Mouse (Mus musculus) forebrain, embryonic 12.5 days (tissue): ENCODE results near the gene Ulk1. TPM values are rescaled to one million over a fixed set of nuclear protein-coding genes. Genes with fewer than 3 reads are reported as not detected.

Source experiments
- ATAC-seq: fragments of 200-750 bp; cut with Nextera tagmentation; 2 replicates; pipeline ENCODE4 v1.8.0; 2017; ENCODE audit warnings: moderate TSS enrichment; ENCODE audit not compliant: low FRiP score
- H3K27ac ChIP-seq: fragments of 300-500 bp; sonication (generic); 2 replicates; pipeline ENCODE4 v1.5.1; 2016; ENCODE audit warnings: mild to moderate bottlenecking
- H3K27me3 ChIP-seq: fragments of 300-500 bp; sonication (generic); 2 replicates; pipeline ENCODE4 v1.6.1; 2016; ENCODE audit warnings: mild to moderate bottlenecking
- H3K36me3 ChIP-seq: fragments of 300-500 bp; sonication (generic); replicated peaks from 2 replicates; pipeline ENCODE4 v1.6.1; 2016; ENCODE audit warnings: mild to moderate bottlenecking
- H3K4me1 ChIP-seq: fragments of 300-500 bp; sonication (generic); 2 replicates; pipeline ENCODE4 v1.6.1; 2016
- H3K4me2 ChIP-seq: fragments of 300-500 bp; sonication (generic); 2 replicates; pipeline ENCODE4 v1.6.1; 2016; ENCODE audit warnings: mild to moderate bottlenecking, moderate library complexity
- H3K4me3 ChIP-seq: fragments of 300-500 bp; sonication (generic); replicated peaks from 2 replicates; pipeline ENCODE4 v1.5.1; 2016; ENCODE audit warnings: mild to moderate bottlenecking
- H3K9ac ChIP-seq: fragments of 300-500 bp; sonication (generic); 2 replicates; pipeline ENCODE4 v1.6.1; 2016; ENCODE audit warnings: mild to moderate bottlenecking
- H3K9me3 ChIP-seq: fragments of 300-500 bp; sonication (generic); 2 replicates; pipeline ENCODE4 v1.6.1; 2016
- WGBS: fragments of 180-500 bp; shearing (Covaris S2); methylation state at CpG from one replicate; pipeline ENCODE4 v1.1.7; 2016; 5-methylcytosine and 5-hydroxymethylcytosine counted together
- polyA plus RNA-seq: library from polyadenylated mRNA; unstranded; fragments of >200 nt; fragmentation: Nextera tagmentation; extraction: Ambion mirVana; gene quantifications from 2 replicates; pipeline ENCODE4 v1.2.1, GENCODE M21; 2016

Gene Ulk1
- polyA plus RNA-seq, 1 experiment from 2014 or later = 33.8 TPM

DNA sequence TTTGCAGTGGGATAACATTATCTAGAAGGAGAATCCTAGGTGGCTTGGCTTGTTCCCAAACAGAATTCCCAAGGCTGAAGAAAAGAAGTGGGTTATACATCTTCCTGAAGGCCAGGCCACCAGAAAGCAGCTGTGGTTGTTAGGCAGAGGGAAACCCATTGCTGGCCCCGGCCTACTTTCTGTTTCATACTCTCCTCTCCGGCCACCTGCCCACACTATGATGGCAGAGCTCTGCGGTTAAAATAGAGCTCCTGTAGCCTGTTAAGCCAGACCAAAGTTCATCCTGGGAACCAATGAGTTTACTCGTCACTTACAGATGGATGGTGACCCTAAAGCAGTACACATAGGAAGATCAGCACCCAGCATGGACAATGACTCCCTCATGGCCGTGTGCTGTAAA is 17.7 kb upstream of the Ulk1 start:
- Histone ChIP-seq H3K36me3 (no peaks in the 10 kb centered on the region), H3K9ac (no peak overlapping the region), H3K27ac (no peak overlapping the region), H3K4me3 (no peak overlapping the region), H3K27me3 (no peaks in the 10 kb centered on the region), H3K9me3 (no peaks in the 10 kb centered on the region), H3K4me1 (no peaks in the 10 kb centered on the region), H3K4me2 (no peak overlapping the region)
- ATAC-seq = no peak
- WGBS = 92% methylated on average over 5 of the region's 5 CpGs

DNA sequence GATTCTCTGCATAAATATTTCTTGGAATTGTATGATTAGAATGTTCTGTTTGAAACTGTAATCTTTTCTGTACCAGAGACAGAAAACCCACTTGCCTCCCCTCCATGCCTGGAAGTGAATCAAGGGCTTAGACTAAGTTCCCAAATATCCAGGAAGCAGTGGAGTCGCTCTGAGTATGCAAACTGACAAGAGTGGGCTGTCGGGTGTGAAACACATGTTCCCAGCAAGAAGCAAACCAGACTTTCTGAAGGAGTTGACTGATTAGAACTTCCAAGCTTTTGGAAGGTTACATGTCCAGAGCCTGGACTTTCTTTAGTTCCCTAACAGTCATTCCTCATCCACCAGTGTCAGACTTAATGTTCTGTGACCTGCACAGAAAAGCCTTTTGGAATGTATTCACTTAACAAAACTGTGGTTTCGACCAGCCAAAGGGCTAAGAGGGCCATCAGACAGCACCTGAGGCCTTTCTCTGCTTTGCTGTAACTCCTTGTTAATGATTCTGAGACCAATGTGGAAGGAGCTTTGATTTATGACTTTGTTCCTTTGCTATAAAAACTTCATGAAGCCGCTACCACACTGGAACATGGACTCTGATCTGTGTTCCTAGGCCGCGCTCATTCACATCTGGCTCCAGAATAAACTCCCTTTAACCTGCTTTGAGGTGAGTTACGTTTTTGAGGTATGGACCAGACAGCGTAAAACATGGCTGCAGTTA is 17.0 kb upstream of the Ulk1 start:
- Histone ChIP-seq H3K9me3 (no peaks in the 10 kb centered on the region), H3K36me3 (no peaks in the 10 kb centered on the region), H3K27ac (no peak overlapping the region), H3K4me2 (no peak overlapping the region), H3K27me3 (no peaks in the 10 kb centered on the region), H3K9ac (no peak overlapping the region), H3K4me3 (no peak overlapping the region), H3K4me1 (no peaks in the 10 kb centered on the region)
- no peak for ATAC-seq
- WGBS = 91% methylated on average over 8 of the region's 8 CpGs

DNA sequence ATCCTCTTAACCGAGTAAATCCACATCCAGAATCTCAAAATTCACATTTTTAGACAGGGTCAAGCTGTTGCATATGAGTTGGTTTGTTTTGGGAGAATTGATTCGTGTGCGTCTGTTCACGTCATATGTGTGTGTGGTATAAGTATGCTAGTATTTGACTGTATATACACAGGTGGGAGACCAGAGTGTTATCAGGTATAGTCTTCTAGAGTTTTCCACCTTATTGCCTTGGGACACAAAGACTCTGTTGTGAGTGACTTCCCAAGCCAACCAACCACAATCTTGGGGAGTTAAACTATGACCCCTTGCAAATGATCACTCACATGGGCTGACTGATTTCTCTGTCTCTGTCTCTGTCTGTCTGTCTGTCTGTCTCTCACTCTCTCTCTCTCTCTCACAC is 14.5 kb upstream of the Ulk1 start:
- no peak overlapping the region for H3K27ac ChIP-seq
- H3K9ac ChIP-seq = no peak overlapping the region
- H3K4me1 ChIP-seq = no peaks in the 10 kb centered on the region
- no peaks in the 10 kb centered on the region for H3K36me3 ChIP-seq
- H3K4me2 ChIP-seq = no peak overlapping the region
- no peaks in the 10 kb centered on the region for H3K9me3 ChIP-seq
- H3K27me3 ChIP-seq = no peaks in the 10 kb centered on the region
- no peak overlapping the region for H3K4me3 ChIP-seq
- 92% methylated on average over 4 of the region's 4 CpGs for WGBS
- ATAC-seq = no peak

DNA sequence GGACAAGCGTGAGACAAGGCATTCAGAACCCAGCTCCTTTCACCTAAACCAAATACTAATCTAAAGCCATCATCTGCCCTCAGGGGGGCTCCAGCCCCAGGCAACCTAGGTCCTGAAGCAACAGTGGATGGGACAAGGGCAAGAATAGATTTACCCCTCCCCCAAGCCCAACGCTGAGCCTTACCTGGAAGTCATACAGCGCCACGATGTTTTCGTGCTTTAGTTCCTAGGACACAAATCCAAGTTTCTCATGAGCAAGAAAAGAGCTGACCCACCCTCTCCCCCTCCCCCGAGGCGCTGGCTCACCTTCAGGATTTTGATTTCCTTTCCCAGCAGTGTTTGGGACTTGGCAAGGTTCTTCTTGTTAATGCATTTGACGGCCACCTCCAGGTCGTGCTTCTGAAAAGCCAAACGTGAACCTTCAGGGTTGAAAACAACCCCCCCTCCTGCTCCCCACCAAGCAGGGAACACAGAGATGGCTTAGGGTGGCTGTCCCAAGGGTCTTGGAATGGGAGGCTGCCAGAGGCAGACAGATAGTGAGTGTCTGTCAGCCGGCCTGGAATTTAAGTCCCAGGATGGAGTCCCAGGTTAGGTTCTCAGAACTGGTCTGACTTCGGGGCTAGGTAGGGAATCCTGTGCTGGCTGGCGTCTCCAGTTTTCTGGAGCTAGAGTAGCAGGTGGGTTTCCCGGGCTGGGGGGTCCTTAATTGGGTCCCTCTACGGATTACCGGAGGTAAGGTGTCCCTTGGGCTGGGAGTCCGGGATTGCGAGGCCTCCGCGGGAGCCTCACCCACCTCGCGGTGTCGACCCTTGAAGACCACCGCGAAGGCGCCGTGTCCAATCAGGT is 853 bp downstream of the Ulk1 start:
- H3K36me3 ChIP-seq = peaks cover 18% of the 10 kb centered on the region
- peak overlapping the region; percentile 87 for H3K27ac ChIP-seq
- ATAC-seq = no peak; the same call in none of the 2 replicates

DNA sequence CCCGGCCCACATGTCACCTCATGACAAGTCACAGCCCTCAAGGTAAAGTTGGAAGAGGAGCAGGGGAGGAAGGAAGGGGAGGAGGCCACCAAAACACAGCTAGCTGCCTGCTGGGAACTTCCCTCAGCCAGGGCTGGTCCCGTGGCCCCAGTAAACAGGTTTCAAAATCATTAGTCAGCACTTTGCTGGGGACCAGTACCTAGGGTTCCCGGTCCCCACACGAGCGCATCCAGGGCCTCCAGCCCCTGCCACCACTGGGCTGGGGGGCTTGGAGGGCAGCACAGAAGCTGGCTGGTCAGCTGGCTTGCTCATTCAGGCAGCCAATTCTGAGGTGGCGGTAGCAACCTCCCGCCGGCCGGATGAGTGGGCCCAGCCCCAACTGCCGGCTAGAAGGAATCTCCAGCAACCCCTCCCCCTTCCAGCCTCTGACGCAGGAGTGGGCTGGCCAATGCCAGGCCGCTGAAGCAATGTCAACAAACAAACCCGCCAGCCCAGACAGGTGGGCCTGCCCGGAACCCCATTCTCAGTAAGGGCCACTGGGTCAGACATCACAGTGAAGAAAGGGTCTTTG is 1.8 kb downstream of the Ulk1 start:
- Histone ChIP-seq H3K4me2 (peak overlapping the region; percentile 99), H3K4me3 (peak overlapping the region; percentile 85), H3K27me3 (no peaks in the 10 kb centered on the region), H3K27ac (no peak overlapping the region), H3K36me3 (peaks cover 25% of the 10 kb centered on the region), H3K4me1 (peaks cover 39% of the 10 kb centered on the region), H3K9me3 (no peaks in the 10 kb centered on the region), H3K9ac (peak overlapping the region; percentile 96)
- 5% methylated on average over 14 of the region's 14 CpGs for WGBS
- peak; percentile 59; the same call in 1 of the 2 replicates for ATAC-seq

More for the DNA sequence above, 853 bp downstream of the Ulk1 start:
- 2% methylated on average over 27 of the region's 27 CpGs for WGBS
- Histone ChIP-seq H3K27me3 (no peaks in the 10 kb centered on the region), H3K4me1 (peaks cover 39% of the 10 kb centered on the region), H3K9me3 (no peaks in the 10 kb centered on the region), H3K9ac (peak overlapping the region; percentile 96), H3K4me2 (peak overlapping the region; percentile 99), H3K4me3 (peak overlapping the region; percentile 85)

DNA sequence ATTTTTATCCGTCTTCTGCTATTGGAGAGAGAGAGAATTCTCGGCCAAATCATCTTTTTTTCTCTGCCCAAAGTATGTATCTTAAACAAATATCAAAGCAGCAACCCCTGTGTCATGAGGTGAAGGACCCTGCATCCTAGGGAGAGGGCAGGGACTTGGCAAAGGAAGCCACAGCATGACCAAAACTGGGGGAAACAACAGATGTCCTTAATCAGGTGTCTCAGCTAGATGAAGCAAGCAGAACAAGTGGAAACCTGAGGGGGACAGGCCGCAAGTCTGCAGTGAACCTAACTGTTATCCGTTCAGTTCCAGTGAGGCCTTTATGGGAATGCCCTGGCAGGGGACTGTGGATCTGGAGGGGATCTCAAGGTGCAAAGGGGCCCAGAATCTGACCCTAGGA is 2.4 kb downstream of the Ulk1 start:
- 90% methylated on average over 4 of the region's 4 CpGs for WGBS
- Histone ChIP-seq H3K27ac (no peak overlapping the region), H3K9me3 (no peaks in the 10 kb centered on the region), H3K27me3 (no peaks in the 10 kb centered on the region), H3K4me1 (peaks cover 39% of the 10 kb centered on the region), H3K4me3 (peak overlapping the region; percentile 85), H3K9ac (peak overlapping the region; percentile 96), H3K4me2 (peak overlapping the region; percentile 99), H3K36me3 (peaks cover 27% of the 10 kb centered on the region)
- no peak for ATAC-seq

DNA sequence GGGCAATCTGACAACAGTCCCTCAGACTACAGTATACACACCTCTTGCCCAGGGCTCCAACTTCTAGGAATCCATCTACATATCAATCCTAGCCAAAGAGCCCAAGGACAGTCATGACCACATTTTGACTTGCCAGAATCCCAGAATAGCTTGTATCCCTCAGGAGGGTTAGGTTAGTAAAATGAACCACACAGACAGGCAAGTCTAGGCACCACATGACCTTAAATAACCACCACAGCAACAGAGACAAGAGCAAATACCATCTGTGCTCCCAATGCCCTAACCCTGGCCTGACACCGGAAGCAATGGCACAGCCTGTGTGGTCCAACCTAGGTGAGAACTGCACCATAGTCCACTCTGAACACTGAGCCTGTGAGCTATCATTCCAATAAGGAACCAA is 3.2 kb downstream of the Ulk1 start:
- no peak for ATAC-seq
- Histone ChIP-seq H3K27me3 (no peaks in the 10 kb centered on the region), H3K9me3 (no peaks in the 10 kb centered on the region), H3K4me1 (peaks cover 39% of the 10 kb centered on the region), H3K4me3 (no peak overlapping the region), H3K4me2 (no peak overlapping the region), H3K9ac (no peak overlapping the region), H3K36me3 (peaks cover 31% of the 10 kb centered on the region), H3K27ac (no peak overlapping the region)
- WGBS = 87% methylated on average over 1 of the region's 1 CpGs

DNA sequence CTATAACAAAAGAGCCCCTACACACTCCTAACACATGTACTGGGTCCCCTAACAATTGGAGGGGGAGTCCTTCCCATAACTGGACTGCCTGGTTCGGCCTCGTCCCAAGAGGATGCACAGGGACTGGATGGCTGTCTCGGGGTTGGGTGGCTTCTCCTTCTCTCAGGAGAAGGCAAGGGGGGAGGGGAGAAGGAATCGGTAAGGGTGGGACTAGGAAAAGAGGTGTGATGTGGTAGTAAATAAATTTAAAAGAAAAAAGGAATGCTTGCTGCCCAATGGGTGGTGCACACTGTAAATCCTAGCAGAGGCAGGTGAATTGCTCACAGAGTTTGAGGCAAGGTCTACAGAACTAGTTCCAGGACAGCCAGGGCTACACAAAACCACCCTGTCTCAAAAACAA is 3.7 kb downstream of the Ulk1 start:
- no peak for ATAC-seq
- WGBS = 91% methylated on average over 4 of the region's 4 CpGs
- Histone ChIP-seq H3K9me3 (no peaks in the 10 kb centered on the region), H3K27ac (no peak overlapping the region), H3K4me3 (no peak overlapping the region), H3K27me3 (no peaks in the 10 kb centered on the region), H3K36me3 (peaks cover 33% of the 10 kb centered on the region), H3K4me1 (peaks cover 39% of the 10 kb centered on the region), H3K4me2 (no peak overlapping the region), H3K9ac (no peak overlapping the region)

DNA sequence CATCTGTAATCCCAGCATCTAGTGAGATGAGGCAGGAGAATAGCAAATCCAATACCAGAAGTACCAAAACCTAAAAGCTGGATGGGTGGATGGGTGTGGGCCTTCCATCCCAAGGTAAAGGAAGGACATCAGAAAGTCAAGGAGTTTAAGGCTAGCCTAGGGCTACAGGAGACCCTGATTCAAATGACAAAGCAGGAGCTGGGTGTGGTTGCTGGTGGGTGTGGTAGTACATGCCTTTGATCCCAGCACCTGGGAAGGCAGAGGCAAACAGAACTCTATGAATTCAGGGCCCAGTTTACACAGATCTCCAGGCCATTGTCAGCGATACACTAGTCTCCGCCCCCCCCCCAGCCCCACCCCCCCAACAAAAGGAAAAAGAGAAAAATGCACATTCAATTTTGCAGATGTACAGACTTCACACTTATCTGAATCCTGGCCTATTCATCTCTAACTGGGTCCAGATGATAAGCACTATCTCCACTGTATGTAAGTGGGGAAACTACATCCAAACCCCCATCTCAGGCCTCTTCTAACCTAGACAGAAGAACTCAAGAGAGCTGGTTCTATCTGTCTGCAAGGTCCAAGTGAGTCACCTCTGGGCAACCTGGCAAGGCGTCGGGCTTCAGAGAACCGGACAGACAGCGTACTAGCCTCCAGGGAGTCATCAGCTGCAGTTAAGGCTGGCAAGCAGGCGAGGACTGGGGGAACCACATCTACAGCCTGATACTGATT is 5.7 kb downstream of the Ulk1 start:
- Histone ChIP-seq H3K9me3 (no peaks in the 10 kb centered on the region), H3K4me3 (no peak overlapping the region), H3K27me3 (no peaks in the 10 kb centered on the region), H3K4me1 (peaks cover 38% of the 10 kb centered on the region), H3K4me2 (no peak overlapping the region), H3K27ac (no peak overlapping the region), H3K36me3 (peaks cover 52% of the 10 kb centered on the region), H3K9ac (no peak overlapping the region)
- 92% methylated on average over 7 of the region's 7 CpGs for WGBS
- ATAC-seq = no peak

DNA sequence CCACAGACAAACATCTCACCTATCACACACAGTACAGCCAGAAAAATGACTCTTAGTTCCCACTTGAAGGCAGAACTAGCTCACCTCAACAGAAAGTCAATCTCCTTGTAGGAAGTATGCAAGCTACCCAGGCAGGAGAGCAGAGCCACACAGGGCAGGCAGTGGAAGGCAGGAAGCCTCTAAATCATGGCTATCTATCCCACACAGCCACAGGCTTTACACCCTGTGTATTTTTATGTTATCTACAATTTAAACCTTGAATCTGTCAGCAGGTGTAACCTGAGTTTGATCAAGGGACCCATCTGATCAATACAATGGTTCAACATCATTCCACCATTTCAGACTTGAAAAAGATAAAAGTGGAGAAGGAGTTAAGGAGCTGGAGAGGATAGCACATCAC is 7.1 kb downstream of the Ulk1 start:
- no peak for ATAC-seq
- H3K27me3 ChIP-seq = no peaks in the 10 kb centered on the region
- no peak overlapping the region for H3K4me2 ChIP-seq
- H3K9ac ChIP-seq = no peak overlapping the region
- peaks cover 65% of the 10 kb centered on the region for H3K36me3 ChIP-seq
- H3K4me3 ChIP-seq = no peak overlapping the region
- H3K27ac ChIP-seq = no peak overlapping the region
- no peaks in the 10 kb centered on the region for H3K9me3 ChIP-seq
- H3K4me1 ChIP-seq = peaks cover 24% of the 10 kb centered on the region

DNA sequence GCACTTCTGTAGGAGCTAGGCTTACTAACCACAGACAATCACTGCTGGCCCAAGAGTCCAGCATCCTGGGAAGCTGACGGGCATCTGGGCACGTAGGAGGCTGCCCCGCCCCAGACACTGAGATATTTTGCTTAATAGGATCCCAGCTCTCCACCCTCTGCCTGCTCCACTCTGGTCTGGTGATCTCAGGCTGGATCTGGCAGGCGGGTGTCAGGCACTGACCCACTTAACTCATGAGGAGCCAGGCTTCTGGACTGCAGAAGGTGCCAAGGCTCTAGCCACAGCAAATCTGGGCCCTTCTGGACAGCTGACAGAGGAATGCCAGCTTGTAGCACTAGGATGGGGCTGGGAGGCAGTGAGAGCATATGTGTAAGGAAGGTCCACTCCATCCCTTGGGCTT is 7.7 kb downstream of the Ulk1 start:
- 90% methylated on average over 4 of the region's 4 CpGs for WGBS
- H3K4me2 ChIP-seq = no peak overlapping the region
- no peaks in the 10 kb centered on the region for H3K9me3 ChIP-seq
- H3K9ac ChIP-seq = no peak overlapping the region
- no peak overlapping the region for H3K27ac ChIP-seq
- H3K27me3 ChIP-seq = no peaks in the 10 kb centered on the region
- H3K4me1 ChIP-seq = peaks cover 18% of the 10 kb centered on the region
- ATAC-seq = no peak
- H3K4me3 ChIP-seq = no peak overlapping the region
- peaks cover 68% of the 10 kb centered on the region for H3K36me3 ChIP-seq

DNA sequence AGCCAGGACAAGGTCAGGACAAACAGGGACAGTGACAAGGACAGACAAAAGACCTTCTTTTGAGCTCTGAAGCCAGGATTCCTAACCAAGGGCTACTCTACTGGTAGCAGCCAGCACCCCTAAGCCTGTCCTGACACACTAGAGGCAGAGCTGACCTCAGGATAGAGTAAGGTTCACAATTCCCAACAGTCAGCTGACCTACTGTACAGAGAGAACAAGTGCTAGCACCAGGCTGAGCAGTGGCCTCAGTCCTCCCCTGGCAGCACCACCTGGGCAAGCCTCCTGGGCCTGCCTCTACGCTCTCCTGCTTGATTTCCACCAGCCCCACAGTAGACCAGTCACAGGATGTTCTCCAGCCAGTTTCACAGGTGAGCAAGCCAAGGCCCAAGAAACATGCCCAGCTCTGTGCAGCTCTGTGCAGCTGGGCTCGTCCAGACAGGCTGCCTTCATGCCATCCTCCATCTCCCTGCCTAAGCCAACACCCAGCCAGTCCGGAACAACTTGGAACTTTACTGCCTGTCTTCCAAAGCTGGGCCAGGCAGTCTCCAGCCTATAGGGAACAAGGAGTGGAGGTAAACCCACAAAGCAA is 8.8 kb downstream of the Ulk1 start:
- Histone ChIP-seq H3K27me3 (no peaks in the 10 kb centered on the region), H3K4me3 (no peak overlapping the region), H3K27ac (no peak overlapping the region), H3K9me3 (no peaks in the 10 kb centered on the region), H3K4me1 (peaks cover 8% of the 10 kb centered on the region), H3K36me3 (peaks cover 75% of the 10 kb centered on the region), H3K4me2 (no peak overlapping the region), H3K9ac (no peak overlapping the region)
- no peak for ATAC-seq
- 92% methylated on average over 3 of the region's 3 CpGs for WGBS
